Mouse (Mus musculus) yolk sac, embryonic 10.5 days (tissue): ENCODE results near the gene Myo1a.
A peak's percentile ranks its signal among the peaks of the same experiment; 100 is the strongest.

Source experiments
- DNase-seq: peaks from one replicate; pipeline ENCODE4 v3.0.0-alpha.2; 2017; ENCODE audit warnings: low spot score

The Myo1a gene

GRCm38 (mm10) chr10:127674794-127675522 is 30.0 kb upstream of the Myo1a start:
- peak; percentile 38 for DNase-seq

- no peak for DNase-seq
Measured at GRCm38 (mm10) chr10:127675859-127676398, 29.0 kb upstream of the Myo1a start.

GRCm38 (mm10) chr10:127676691-127677548 is 28.1 kb upstream of the Myo1a start:
- peak; percentile 97 for DNase-seq

GRCm38 (mm10) chr10:127677591-127678336 is 27.2 kb upstream of the Myo1a start:
- peak; percentile 76 for DNase-seq

- no peak for DNase-seq
Measured at GRCm38 (mm10) chr10:127679208-127679607, 25.8 kb upstream of the Myo1a start.

- no peak for DNase-seq
Measured at GRCm38 (mm10) chr10:127679881-127680280, 25.1 kb upstream of the Myo1a start.

- DNase-seq: no peak
Measured at GRCm38 (mm10) chr10:127682886-127683285, 22.1 kb upstream of the Myo1a start.

GRCm38 (mm10) chr10:127691053-127691452 is 13.9 kb upstream of the Myo1a start:
- DNase-seq: no peak

- peak; percentile 20 for DNase-seq
Measured at GRCm38 (mm10) chr10:127694636-127695035, 10.3 kb upstream of the Myo1a start.

- no peak for DNase-seq
Measured at GRCm38 (mm10) chr10:127695775-127696174, 9.2 kb upstream of the Myo1a start.

- no peak for DNase-seq
Measured at GRCm38 (mm10) chr10:127698966-127699365, 6.0 kb upstream of the Myo1a start.

- peak; percentile 32 for DNase-seq
Measured at GRCm38 (mm10) chr10:127703299-127703698, 1.7 kb upstream of the Myo1a start.

- no peak for DNase-seq
Measured at GRCm38 (mm10) chr10:127704293-127704692, 677 bp upstream of the Myo1a start.

GRCm38 (mm10) chr10:127705783-127706182 is 813 bp downstream of the Myo1a start:
- no peak for DNase-seq

- DNase-seq: no peak
Measured at GRCm38 (mm10) chr10:127707721-127708120, 2.8 kb downstream of the Myo1a start.

- no peak for DNase-seq
Measured at GRCm38 (mm10) chr10:127708850-127709370, 3.9 kb downstream of the Myo1a start.

- DNase-seq: no peak
Measured at GRCm38 (mm10) chr10:127710331-127710730, 5.4 kb downstream of the Myo1a start.

GRCm38 (mm10) chr10:127712736-127713135 is 7.8 kb downstream of the Myo1a start:
- no peak for DNase-seq

- no peak for DNase-seq
Measured at GRCm38 (mm10) chr10:127721671-127722418, 16.9 kb downstream of the Myo1a start.

GRCm38 (mm10) chr10:127724178-127724577 is 19.2 kb downstream of the Myo1a start, which contains the start of gene Tac2:
Gene Tac2 (plus strand): TSS chr10:127724478.
- no peak for DNase-seq

- DNase-seq: no peak
Measured at GRCm38 (mm10) chr10:127725136-127725535, 20.2 kb downstream of the Myo1a start.
